Mouse (Mus musculus) A20 (cell line): ENCODE measurements at regions not wholly inside any gene's neighbourhood (a gene's known extent, or its start where the extent isn't known, plus 50 kb on each side); places are given as distances from the start of the nearest gene placed in this dataset.

Experiments used
- DNase-seq: peaks from one replicate; pipeline ENCODE4 v3.0.0-alpha.2; 2011; ENCODE audit warnings: low read depth, low spot score

GRCm38 (mm10) chr14:33794262-33794661, 129.1 kb upstream of the Gdf10 start:
- DNase-seq = no peak

GRCm38 (mm10) chr14:33797551-33798303, 125.7 kb upstream of the Gdf10 start:
- no peak for DNase-seq

GRCm38 (mm10) chr14:33804321-33804720, 119.1 kb upstream of the Gdf10 start:
- DNase-seq = no peak

GRCm38 (mm10) chr14:33804721-33805120, 118.7 kb upstream of the Gdf10 start:
- DNase-seq = no peak

GRCm38 (mm10) chr14:33807196-33807595, 116.2 kb upstream of the Gdf10 start:
- no peak for DNase-seq

GRCm38 (mm10) chr14:33808593-33809265, 114.7 kb upstream of the Gdf10 start:
- DNase-seq = no peak

GRCm38 (mm10) chr14:33810584-33810983, 112.8 kb upstream of the Gdf10 start:
- no peak for DNase-seq

GRCm38 (mm10) chr14:33811241-33811640, 112.1 kb upstream of the Gdf10 start:
- DNase-seq = no peak

GRCm38 (mm10) chr14:33812266-33812665, 111.1 kb upstream of the Gdf10 start:
- DNase-seq = no peak

GRCm38 (mm10) chr14:33812772-33813171, 110.6 kb upstream of the Gdf10 start:
- DNase-seq = no peak

- DNase-seq = no peak
Observed at GRCm38 (mm10) chr14:33813274-33813673, 110.1 kb upstream of the Gdf10 start.

GRCm38 (mm10) chr14:33814107-33814506, 109.3 kb upstream of the Gdf10 start:
- DNase-seq = no peak

GRCm38 (mm10) chr14:33814599-33814998, 108.8 kb upstream of the Gdf10 start:
- DNase-seq = no peak

- no peak for DNase-seq
Observed at GRCm38 (mm10) chr14:33820541-33821260, 102.7 kb upstream of the Gdf10 start.

- no peak for DNase-seq
Observed at GRCm38 (mm10) chr14:33821436-33821835, 102.0 kb upstream of the Gdf10 start.

GRCm38 (mm10) chr14:33824421-33824874, 98.9 kb upstream of the Gdf10 start:
- DNase-seq = peak; percentile 14

GRCm38 (mm10) chr14:33826003-33826644, 97.3 kb upstream of the Gdf10 start:
- DNase-seq = no peak

GRCm38 (mm10) chr14:33832650-33833319, 90.6 kb upstream of the Gdf10 start:
- DNase-seq = no peak

GRCm38 (mm10) chr14:33836341-33836740, 87.0 kb upstream of the Gdf10 start:
- no peak for DNase-seq

- DNase-seq = no peak
Observed at GRCm38 (mm10) chr14:33841821-33842220, 81.6 kb upstream of the Gdf10 start.

- DNase-seq = no peak
Observed at GRCm38 (mm10) chr14:33853499-33853898, 69.9 kb upstream of the Gdf10 start.
